Mouse (Mus musculus) heart, postnatal 14 days (tissue): Measurements from ENCODE around the gene Slc1a6. TPM values are rescaled to one million over a fixed set of nuclear protein-coding genes. Genes with fewer than 3 reads are reported as not detected.
A peak's percentile ranks its signal among the peaks of the same experiment; 100 is the strongest.
"Not testable (repeated sequence)": the region's sequence is repeated elsewhere in the genome, so short reads cannot be mapped to it uniquely, and the experiment has no call there.

Experiments
- DNase-seq, 2 experiments: peaks; one replicate each; pipeline ENCODE4 v3.0.0; 2021 to 2022
- intact Hi-C: fragments of 180-260 bp; cut with DNase I; formaldehyde crosslinking; loops from one replicate; pipeline ENCODE4 v1.15.1; 2025
- long read RNA-seq, 2 experiments: library from polyadenylated mRNA; stranded (forward); transcript quantifications; one replicate each; pipeline ENCODE4 v2.0.0; 2021
- total RNA-seq, 2 experiments: library from RNA; stranded (reverse); gene quantifications; 2 replicates each; pipeline ENCODE4 v1.2.3; 2021

Gene Slc1a6
- total RNA-seq: under 1 TPM in 1 of 2 experiments, not detected in 1; 0.10 TPM
- long read RNA-seq, experiment 1: 0 reads
- long read RNA-seq, experiment 2: 0 reads

DNA sequence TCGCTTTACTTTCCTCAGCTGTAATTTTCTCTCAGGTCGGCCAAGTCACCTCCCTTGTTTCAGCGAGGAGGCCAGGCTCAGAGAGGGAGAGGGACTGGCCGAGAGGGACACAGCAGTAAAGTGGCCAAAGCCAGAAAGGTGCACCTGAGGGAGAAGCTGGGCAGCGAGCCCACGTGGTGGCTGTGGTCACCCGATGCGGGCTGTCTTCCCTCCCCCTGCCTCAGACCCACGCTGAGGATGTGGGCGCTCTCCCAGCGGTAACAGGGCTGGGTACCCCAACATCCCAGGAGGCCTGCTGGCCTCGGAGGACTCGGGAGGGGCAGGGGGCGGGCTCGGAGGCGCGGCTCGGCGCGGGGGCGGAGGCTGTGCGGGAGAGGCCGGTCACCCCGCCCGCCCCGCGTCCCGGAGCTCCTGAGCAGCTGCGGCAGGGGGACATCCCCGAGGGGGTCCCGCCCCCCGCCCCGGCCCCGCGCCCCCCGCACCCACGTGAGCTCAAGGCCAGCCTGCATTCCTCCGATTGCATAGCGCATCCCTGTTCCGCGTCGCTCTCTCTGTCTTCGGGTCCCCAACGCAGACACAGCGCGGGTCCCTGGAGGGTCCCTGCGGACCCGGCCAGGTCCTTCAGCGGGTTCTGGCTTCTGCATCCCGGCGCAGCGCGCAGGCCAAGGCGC, at the start of gene Slc1a6:
Gene Slc1a6 (plus strand): TSS at position 516 of the 671 bp plus-strand sequence.
- intact Hi-C loops: no loop called here
- peak; percentile 10 to 20 for DNase-seq

DNA sequence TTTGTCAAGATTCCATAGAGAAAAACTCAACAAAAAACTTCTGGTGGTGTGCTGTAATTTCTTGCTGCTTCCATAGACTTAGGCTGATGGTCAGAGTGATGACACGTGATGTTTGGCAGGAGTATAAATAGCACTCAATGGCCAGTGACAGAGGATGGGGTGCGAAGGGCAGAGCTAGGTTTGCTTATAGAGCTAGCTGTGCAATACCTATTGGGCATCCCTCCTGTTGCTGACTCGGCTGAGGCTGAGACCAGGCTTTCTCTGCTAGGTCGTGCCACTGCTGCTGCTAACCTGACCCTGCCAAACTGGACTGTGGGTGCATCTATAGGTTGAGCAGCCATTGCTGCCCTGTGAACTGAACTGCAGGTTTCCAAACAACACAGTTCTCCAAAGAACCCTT, 40.5 kb upstream of the Slc1a6 start:
- intact Hi-C loops: no loop called here
- no peak for DNase-seq

DNA sequence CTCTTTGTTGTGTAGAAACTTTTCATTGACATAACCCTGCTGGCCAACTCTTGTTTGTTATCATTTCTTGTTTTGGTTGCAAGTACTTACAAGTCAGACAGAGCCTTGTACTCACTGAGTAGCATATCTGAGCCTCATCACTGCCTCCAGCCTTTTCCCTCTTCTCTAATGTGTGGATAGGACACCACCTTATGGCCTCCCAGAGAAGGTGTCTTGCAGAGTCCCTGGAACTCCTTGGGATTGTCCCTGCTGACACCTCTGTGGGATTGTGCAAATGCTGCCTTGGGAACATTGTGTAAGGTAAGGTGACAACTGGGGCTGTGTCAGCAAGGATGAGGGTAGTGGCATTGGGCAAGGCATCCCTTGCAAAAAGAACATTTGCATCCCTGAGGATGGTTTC, 36.6 kb upstream of the Slc1a6 start:
- intact Hi-C loops: no loop called here
- no peak for DNase-seq

DNA sequence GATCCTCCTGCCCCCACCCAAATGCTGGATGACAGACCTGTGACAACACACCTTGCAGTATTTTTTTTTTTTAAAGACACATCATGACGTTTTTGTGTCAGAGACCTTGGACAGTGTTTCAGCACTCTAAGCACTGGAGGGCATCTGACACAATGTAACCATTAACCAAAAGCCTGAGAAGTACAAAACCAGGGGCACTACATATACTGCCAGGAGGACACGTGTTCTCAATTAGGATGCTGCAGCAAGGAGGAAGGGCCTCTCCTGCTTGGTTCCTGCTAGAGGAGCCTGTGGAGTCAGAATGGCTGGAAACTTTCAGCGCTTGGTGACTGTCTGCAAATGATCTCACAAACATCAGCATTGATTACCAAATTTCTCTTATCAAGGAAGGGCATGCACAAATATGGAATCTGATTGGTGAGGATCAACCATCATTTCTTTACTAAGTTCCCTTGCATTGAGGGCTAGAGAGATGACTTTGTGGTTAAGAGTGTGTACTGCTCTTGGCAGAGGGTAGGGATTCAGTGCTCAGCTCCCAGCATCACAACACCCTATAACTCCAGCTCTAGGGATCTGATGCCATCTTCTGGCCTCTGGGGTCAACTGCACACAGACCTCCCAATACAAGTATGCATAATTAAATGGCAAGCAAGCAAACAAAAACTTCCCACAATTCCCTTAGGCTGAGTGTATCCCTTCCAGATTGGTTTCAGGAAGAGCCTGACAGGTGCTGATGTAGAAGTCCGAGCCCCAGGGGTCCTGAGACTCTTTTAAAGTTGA, 34.7 kb upstream of the Slc1a6 start:
- no peak for DNase-seq
- intact Hi-C loops: no loop called here

- intact Hi-C loops: no loop called here
- peak in 1 of 2 experiments; percentile 2 for DNase-seq
Observed at GRCm38 (mm10) chr10:78747035-78747721, 33.1 kb upstream of the Slc1a6 start.

GRCm38 (mm10) chr10:78748161-78748560, 32.1 kb upstream of the Slc1a6 start:
- intact Hi-C loops: no loop called here
- no peak for DNase-seq

DNA sequence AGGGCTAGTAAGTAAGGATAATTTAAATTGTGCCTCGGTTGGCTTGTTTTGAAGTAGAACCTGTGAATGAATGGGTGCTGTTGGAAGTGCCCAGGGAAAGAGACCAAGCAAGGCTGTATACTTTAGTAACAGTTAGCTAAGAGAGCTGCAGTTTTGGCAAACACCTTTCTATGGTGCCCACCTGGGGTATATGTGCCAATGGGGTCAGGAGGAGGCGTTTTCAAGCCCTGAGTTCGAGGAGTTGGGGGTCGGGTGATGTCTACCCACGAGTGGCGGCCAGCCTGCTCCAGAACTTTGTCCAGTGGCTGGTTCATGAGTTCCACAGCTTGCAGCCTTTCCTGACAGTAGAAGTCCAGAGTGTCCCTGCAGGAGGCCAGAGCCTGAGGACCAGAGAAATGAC, 31.4 kb upstream of the Slc1a6 start:
- no peak for DNase-seq
- intact Hi-C loops: no loop called here

DNA sequence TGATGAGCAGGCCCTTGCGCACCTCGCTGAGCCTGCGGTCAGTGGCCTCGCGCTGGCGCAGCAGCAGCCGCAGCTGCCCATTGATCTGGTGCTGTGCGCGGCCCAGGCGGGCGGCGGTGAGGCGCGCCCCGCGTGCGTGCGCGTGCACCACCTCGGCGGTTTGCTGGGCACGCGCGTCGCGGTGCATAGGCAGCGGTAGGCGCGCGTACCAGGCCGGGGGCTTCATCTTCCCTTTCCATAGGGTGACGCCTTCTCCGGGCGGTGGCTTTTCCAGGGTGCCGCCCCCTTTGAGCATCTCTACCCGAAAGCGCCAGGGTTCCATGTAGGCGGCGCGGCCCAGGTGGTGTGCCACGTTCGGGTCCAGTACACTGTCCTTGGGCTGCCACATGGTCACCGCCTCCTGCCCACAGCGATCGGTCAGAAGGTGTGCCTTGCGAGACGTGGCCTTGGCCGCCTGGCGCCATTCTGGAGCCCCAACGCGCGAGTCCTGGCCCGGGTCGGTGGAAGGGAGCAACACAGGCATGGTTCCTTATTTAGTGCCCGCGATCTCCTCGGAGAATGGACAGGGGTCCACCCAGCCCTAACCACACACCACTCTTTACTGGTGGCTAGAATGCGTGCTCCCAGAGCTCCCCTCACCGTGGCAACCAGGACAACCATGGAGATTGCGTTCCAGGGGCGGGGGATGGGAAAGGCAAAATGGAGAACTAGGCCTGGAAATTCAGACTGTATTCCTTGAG, 27.7 kb upstream of the Slc1a6 start, which contains the start of gene Ccdc105:
Gene Ccdc105 (minus strand): TSS at position 614 of the 740 bp plus-strand sequence.
- DNase-seq: peak; percentile 34 to 36
- intact Hi-C loops: no loop called here

- peak; percentile 61 to 80 for DNase-seq
- intact Hi-C loops: loop anchor here (1.0 kb wide), 1 partner anchor 360 kb away; no protein-coding TSS in a partner anchor
Observed at GRCm38 (mm10) chr10:78756021-78756420, 24.3 kb upstream of the Slc1a6 start.

DNA sequence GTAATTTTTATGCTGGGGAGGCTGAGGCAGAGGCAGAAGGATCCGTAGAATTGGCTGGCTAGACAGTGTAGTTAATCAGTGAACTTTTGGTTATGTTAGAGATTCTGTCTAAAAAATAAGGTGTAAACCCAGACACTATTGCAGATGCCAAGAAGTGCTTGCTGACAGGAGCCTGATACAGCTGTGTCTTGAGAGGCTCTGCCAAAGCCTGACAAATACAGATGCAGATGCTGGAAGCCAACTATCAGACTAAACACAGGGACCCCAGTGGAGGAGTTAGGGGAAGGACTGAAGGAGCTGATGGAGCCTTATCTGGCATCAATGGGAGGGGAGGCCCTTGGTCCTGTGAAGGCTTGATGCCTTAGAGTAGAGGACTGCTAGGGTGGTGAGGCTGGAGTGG, 14.7 kb upstream of the Slc1a6 start:
- no peak for DNase-seq
- intact Hi-C loops: no loop called here

DNA sequence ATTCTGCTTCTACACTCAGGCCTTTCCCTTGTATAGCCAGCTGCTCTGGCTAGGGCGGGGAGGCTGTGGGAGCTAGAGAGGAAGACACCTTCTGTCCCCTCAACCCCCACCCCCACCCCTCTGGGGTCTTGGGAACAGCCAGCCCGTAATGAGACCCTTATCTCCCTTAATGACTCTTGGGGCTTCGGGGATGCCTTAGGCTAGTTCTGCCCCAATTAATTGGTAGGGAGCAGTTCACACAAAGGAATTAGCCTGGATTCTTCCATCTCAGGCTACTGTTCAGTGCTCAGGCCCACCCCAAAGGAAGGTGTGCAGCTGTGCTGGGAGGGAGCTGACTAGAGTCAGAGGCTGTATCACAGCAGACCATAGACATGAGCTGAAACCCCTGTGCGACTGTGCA, 4.5 kb upstream of the Slc1a6 start:
- intact Hi-C loops: no loop called here
- no peak for DNase-seq

GRCm38 (mm10) chr10:78779527-78779926, 769 bp upstream of the Slc1a6 start:
- intact Hi-C loops: no loop called here
- no peak for DNase-seq

DNA sequence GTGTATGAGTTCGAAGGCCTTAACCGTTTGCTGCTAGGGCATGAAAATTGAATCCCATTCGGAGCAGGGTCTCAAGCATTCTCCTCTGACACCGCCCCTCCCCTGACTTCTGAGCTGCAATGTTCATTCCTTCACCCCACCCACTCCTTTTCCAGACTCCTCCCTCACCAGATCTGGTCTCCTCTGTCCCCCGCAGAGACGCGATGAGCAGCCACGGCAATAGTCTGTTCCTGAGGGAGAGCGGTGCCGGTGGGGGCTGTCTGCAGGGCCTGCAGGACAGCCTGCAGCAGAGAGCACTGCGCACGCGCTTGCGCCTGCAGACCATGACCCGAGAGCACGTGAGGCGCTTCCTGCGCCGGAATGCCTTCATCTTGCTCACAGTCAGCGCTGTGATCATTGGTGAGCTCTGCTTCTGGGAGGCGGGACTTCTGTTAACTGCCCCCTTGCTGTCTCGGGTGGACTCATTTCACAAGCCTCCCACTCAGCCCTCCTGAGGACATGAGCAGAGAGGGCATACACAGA, 7.3 kb downstream of the Slc1a6 start:
- intact Hi-C loops: no loop called here
- DNase-seq: peak; percentile 63 to 69

- no peak for DNase-seq
- intact Hi-C loops: no loop called here
Observed at GRCm38 (mm10) chr10:78790561-78790960, 10.3 kb downstream of the Slc1a6 start.

- intact Hi-C loops: no loop called here
- no peak for DNase-seq
Observed at GRCm38 (mm10) chr10:78801449-78801848, 21.2 kb downstream of the Slc1a6 start.

GRCm38 (mm10) chr10:78812358-78813060, 32.2 kb downstream of the Slc1a6 start:
- intact Hi-C loops: no loop called here
- DNase-seq: peak in 1 of 2 experiments; percentile 2

DNA sequence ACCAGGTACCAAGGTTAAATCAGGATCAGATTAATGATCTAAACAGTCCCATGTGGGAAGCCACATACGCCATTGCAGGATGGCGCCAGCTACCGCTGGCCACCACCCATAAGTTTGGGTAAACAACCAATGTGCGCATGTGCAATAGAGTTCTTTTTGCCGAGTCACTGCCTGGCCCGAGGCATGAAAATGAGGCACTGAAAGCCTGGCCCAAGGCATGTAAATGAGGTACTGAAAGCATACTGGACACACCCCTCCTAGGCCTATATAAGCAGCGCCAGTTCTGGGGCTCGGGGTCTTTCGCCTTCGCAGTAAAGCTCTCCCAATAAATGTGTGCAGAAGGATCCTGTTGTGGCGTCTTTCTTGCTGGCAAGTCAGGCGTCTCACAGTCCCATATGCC, 60.2 kb downstream of the Slc1a6 start:
- DNase-seq, intact Hi-C loops: not testable (repeated sequence)

GRCm38 (mm10) chr10:78852066-78852465, 71.8 kb downstream of the Slc1a6 start, which contains the start of gene Olfr1356:
Gene Olfr1356, minus strand, starts transcription at chr10:78852166.
- DNase-seq: no peak
- intact Hi-C loops: no loop called here
